Mouse (Mus musculus) heart, adult 8-10 months (tissue): ENCODE results near the gene Emilin2. TPM values are rescaled to one million over a fixed set of nuclear protein-coding genes. Genes with fewer than 3 reads are reported as not detected.

Source experiments
- DNase-seq: peaks from one replicate; pipeline ENCODE4 v3.0.0; 2022; ENCODE audit warnings: low spot score
- total RNA-seq, 4 experiments: library from RNA; stranded (reverse); gene quantifications; 2 replicates each; pipeline ENCODE4 v1.2.4; 2022

The Emilin2 gene
- total RNA-seq, 4 experiments from 2014 or later = 25.3 to 46.2 (median 41.1) TPM

DNA sequence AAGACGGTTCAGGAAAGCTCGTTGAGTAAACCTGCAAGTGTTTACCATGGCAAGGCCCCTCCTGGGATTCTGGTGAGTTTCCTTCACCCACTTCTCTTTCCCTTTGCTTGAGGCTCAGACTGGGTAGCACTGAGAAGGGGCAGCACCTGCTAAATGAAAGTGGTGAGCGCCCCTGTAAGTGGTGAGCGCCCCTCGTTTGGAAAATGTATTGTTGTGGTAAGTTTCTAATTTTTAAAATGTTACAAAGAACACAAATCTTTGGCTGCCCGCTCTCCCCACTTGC, 107.0 kb downstream of the Emilin2 start:
- DNase-seq = no peak

DNA sequence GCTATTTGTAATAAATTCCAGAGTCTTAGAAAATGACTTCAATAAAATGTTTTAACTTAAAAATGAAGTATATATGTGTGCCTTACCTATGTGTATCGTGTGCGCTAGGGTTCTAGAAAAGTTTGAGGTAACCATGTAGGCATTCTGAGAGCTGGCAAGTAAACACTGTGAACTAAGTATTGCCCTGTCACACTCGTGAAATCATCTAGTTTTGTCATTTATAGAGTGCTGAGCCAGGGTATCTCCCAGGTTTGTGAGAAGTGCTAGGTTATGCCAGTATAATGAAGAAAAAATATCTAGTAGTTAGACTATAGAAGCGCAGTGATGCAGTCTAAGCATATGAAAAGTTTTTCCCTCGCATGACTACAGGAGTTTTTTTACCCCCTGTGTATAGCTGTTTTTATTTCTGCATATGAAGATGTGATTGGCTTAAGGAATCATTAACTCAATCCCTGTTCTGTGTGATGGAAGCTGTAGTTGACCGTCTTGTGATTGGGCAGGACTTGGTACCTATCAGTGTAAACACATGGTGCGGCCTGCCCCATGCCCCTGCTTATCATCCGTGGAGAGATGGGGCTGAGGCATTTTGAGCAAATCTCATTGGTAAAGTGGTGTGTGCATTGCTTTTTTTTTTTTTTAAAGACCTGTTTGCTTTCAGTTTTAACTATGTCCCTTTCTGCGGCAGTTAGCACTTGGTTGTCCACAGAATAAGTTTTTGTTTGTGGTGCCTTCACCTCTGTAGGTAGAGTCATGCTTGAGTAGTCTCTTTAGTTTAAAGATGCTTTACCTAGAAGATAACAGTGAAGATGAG, 107.6 kb downstream of the Emilin2 start:
- no peak for DNase-seq

Other genes with a start within 250 kb of the Emilin2 start
- 10 to 100 TPM in 1 of 4 experiments, 1 to 10 TPM in 3; 7.4 to 11.1 (median 10.0) TPM for gene Lpin2, start 129.4 kb downstream of the Emilin2 start, total RNA-seq
- gene Gm4707, start 147.9 kb upstream of the Emilin2 start, total RNA-seq = 1 to 10 TPM in 1 of 4 experiments, under 1 TPM in 3; 0.75 to 1.2 (median 0.94) TPM
- gene Smchd1, start 163.4 kb upstream of the Emilin2 start, total RNA-seq = 10 to 100 TPM; 15.6 to 17.2 (median 16.4) TPM
- under 1 TPM in 3 of 4 experiments, not detected in 1; 0.31 to 0.78 (median 0.33) TPM for gene Ndc80, start 214.9 kb upstream of the Emilin2 start, total RNA-seq
- gene Spdya, start 240.1 kb upstream of the Emilin2 start, total RNA-seq = under 1 TPM in 3 of 4 experiments, not detected in 1; 0.16 to 0.25 (median 0.19) TPM